ENCODE assay signal across 10 mouse cellular contexts in genomic region chr13:115513914-115514313, GRCm38 (mm10).
"Had no signal": no experiment of that assay in that cellular context is flagged by ENCODE, and none has a peak within 500 bp of the region (broad histone marks: within the 10 kb centered on the region; RNA-seq: fewer than 3 reads in every experiment).

No protein-coding gene starts in this region.

- H3K4me3 ChIP-seq: limb, embryonic 13.5 days; neural tube, embryonic 12.5 days; stomach, embryonic 15.5 days had no signal

- H3K27ac ChIP-seq: limb, embryonic 13.5 days; liver, embryonic 14.5 days; neural tube, embryonic 12.5 days; stomach, embryonic 15.5 days had no signal

- H3K27me3 ChIP-seq: limb, embryonic 13.5 days; neural tube, embryonic 12.5 days; stomach, embryonic 15.5 days had no signal

- H3K36me3 ChIP-seq: limb, embryonic 13.5 days; neural tube, embryonic 12.5 days; stomach, embryonic 15.5 days had no signal

- H3K9ac ChIP-seq: limb, embryonic 13.5 days; liver, embryonic 14.5 days; neural tube, embryonic 12.5 days; stomach, embryonic 15.5 days had no signal

- H3K4me1 ChIP-seq: limb, embryonic 13.5 days; neural tube, embryonic 12.5 days; stomach, embryonic 15.5 days had no signal

- DNase-seq: kidney, adult 18-20 months; kidney, postnatal 14 days; left cerebral cortex, postnatal 4 days; lung, adult 18-20 months; right cerebral cortex, postnatal 14 days; thymus, postnatal 36 days had no signal

- H3K4me2 ChIP-seq: limb, embryonic 13.5 days; neural tube, embryonic 12.5 days; stomach, embryonic 15.5 days had no signal

- H3K9me3 ChIP-seq: limb, embryonic 13.5 days; neural tube, embryonic 12.5 days; stomach, embryonic 15.5 days had no signal
